Mouse (Mus musculus): ENCODE data around the gene Hist1h2bg. TPM values are rescaled to one million over a fixed set of nuclear protein-coding genes. Genes with fewer than 3 reads are reported as not detected.
A peak's percentile ranks its signal among the peaks of the same experiment; 100 is the strongest.

Gene Hist1h2bg
- polyA plus RNA-seq, 1 experiment = 32.9 TPM

- TF ChIP-seq GATA1 (IDR thresholded peaks at IDR 0.05; ENCODE audit: low read length) = no peak
Observed at GRCm38 (mm10) chr13:23597957-23598356, 26.8 kb downstream of the Hist1h2bg start.

- TF ChIP-seq GATA1 (IDR thresholded peaks at IDR 0.05; ENCODE audit: low read length) = no peak
Observed at GRCm38 (mm10) chr13:23603182-23603699, 32.0 kb downstream of the Hist1h2bg start.

- no peak for TF ChIP-seq GATA1 (IDR thresholded peaks at IDR 0.05; ENCODE audit: low read length)
Observed at GRCm38 (mm10) chr13:23604452-23604851, 33.3 kb downstream of the Hist1h2bg start.

- TF ChIP-seq GATA1 (IDR thresholded peaks at IDR 0.05; ENCODE audit: low read length) = no peak
Observed at GRCm38 (mm10) chr13:23605052-23605451, 33.9 kb downstream of the Hist1h2bg start.

GRCm38 (mm10) chr13:23609209-23609608 is 38.0 kb downstream of the Hist1h2bg start:
- peak; percentile 24 for TF ChIP-seq GATA1 (IDR thresholded peaks at IDR 0.05; ENCODE audit: low read length)

- no peak for TF ChIP-seq GATA1 (IDR thresholded peaks at IDR 0.05; ENCODE audit: low read length)
Observed at GRCm38 (mm10) chr13:23609844-23610243, 38.6 kb downstream of the Hist1h2bg start.

- TF ChIP-seq GATA1 (IDR thresholded peaks at IDR 0.05; ENCODE audit: low read length) = no peak
Observed at GRCm38 (mm10) chr13:23610393-23610792, 39.2 kb downstream of the Hist1h2bg start.

GRCm38 (mm10) chr13:23611638-23612037 is 40.4 kb downstream of the Hist1h2bg start:
- no peak for TF ChIP-seq GATA1 (IDR thresholded peaks at IDR 0.05; ENCODE audit: low read length)

GRCm38 (mm10) chr13:23620056-23620732 is 49.0 kb downstream of the Hist1h2bg start:
- TF ChIP-seq GATA1 (IDR thresholded peaks at IDR 0.05; ENCODE audit: low read length) = no peak

GRCm38 (mm10) chr13:23620733-23621531 is 49.7 kb downstream of the Hist1h2bg start, which contains the start of gene Hist1h2be:
Hist1h2be (minus strand) TSS chr13:23621124.
- peak; percentile 76 for TF ChIP-seq GATA1 (IDR thresholded peaks at IDR 0.05; ENCODE audit: low read length)

Other genes starting within 250 kb of the Hist1h2bg start
- gene Zfp322a, start 202.2 kb upstream of the Hist1h2bg start, polyA plus RNA-seq (2012) = 0.73 and 0.85 TPM in 2 replicates
- 9.3 and 9.8 TPM in 2 replicates for gene Abt1, start 147.5 kb upstream of the Hist1h2bg start, polyA plus RNA-seq (2012)
- 2.4 and 4.2 TPM in 2 replicates for gene Btn1a1, start 105.5 kb upstream of the Hist1h2bg start, polyA plus RNA-seq (2012)
- not detected in 2 replicates for gene Btn2a2, start 82.5 kb upstream of the Hist1h2bg start, polyA plus RNA-seq (2012)
- 18.1 and 20.2 TPM in 2 replicates for gene Hist1h4h, start 40.3 kb upstream of the Hist1h2bg start, polyA plus RNA-seq (2012)
- gene Hist1h2af, start 37.5 kb upstream of the Hist1h2bg start, polyA plus RNA-seq (2012) = 2,691 and 3,312 TPM in 2 replicates
- gene Hist1h3g, start 36.0 kb upstream of the Hist1h2bg start, polyA plus RNA-seq (2012) = 17.3 and 23.2 TPM in 2 replicates
- gene Hist1h2bh, start 28.0 kb upstream of the Hist1h2bg start, polyA plus RNA-seq (2012) = 1.7 and 2.5 TPM in 2 replicates
- 5.7 and 6.3 TPM in 2 replicates for gene Hist1h3f, start 27.3 kb upstream of the Hist1h2bg start, polyA plus RNA-seq (2012)
- 18.7 and 20.6 TPM in 2 replicates for gene Hist1h4f, start 19.7 kb upstream of the Hist1h2bg start, polyA plus RNA-seq (2012)
- gene Hist1h1d, start 18.1 kb upstream of the Hist1h2bg start, polyA plus RNA-seq (2012) = 0.81 and 0.89 TPM in 2 replicates
- 11.7 and 13.1 TPM in 2 replicates for gene Hist1h3e, start 9.0 kb upstream of the Hist1h2bg start, polyA plus RNA-seq (2012)
- gene Hist1h2ae, start 176 bp upstream of the Hist1h2bg start, polyA plus RNA-seq (2012) = 18.2 and 26.0 TPM in 2 replicates
- gene Hist1h2bf, start 2.8 kb downstream of the Hist1h2bg start, polyA plus RNA-seq (2012) = 8.5 and 12.9 TPM in 2 replicates
- gene Hist1h2ad, start 3.0 kb downstream of the Hist1h2bg start, polyA plus RNA-seq (2012) = 1.8 and 6.5 TPM in 2 replicates
- 3.8 and 4.0 TPM in 2 replicates for gene Hist1h3d, start 4.4 kb downstream of the Hist1h2bg start, polyA plus RNA-seq (2012)
- gene Hist1h4d, start 10.2 kb downstream of the Hist1h2bg start, polyA plus RNA-seq (2012) = 22.9 and 29.6 TPM in 2 replicates
- 0.92 and 1.2 TPM in 2 replicates for gene Hist1h2be, start 49.7 kb downstream of the Hist1h2bg start, polyA plus RNA-seq (2012)
- 5.9 and 7.2 TPM in 2 replicates for gene Hist1h1e, start 51.2 kb downstream of the Hist1h2bg start, polyA plus RNA-seq (2012)
- 1.0 and 2.0 TPM in 2 replicates for gene Hist1h2ac, start 112.6 kb downstream of the Hist1h2bg start, polyA plus RNA-seq (2012)
- 16.7 and 25.9 TPM in 2 replicates for gene Hist1h2bc, start 112.8 kb downstream of the Hist1h2bg start, polyA plus RNA-seq (2012)
- gene Hist1h1t, start 124.4 kb downstream of the Hist1h2bg start, polyA plus RNA-seq (2012) = not detected in 2 replicates
- 4.1 and 4.5 TPM in 2 replicates for gene Hist1h4c, start 127.1 kb downstream of the Hist1h2bg start, polyA plus RNA-seq (2012)
- not detected in 2 replicates for gene Hfe, start 139.5 kb downstream of the Hist1h2bg start, polyA plus RNA-seq (2012)
- gene Hist1h1c, start 167.4 kb downstream of the Hist1h2bg start, polyA plus RNA-seq (2012) = 32.4 and 36.9 TPM in 2 replicates
- gene Hist1h3c, start 174.2 kb downstream of the Hist1h2bg start, polyA plus RNA-seq (2012) = 12.2 and 13.4 TPM in 2 replicates
- gene Hist1h2bb, start 175.3 kb downstream of the Hist1h2bg start, polyA plus RNA-seq (2012) = 6.6 and 10.7 TPM in 2 replicates
- 30.3 and 45.7 TPM in 2 replicates for gene Hist1h2ab, start 179.7 kb downstream of the Hist1h2bg start, polyA plus RNA-seq (2012)
- gene Hist1h3b, start 180.9 kb downstream of the Hist1h2bg start, polyA plus RNA-seq (2012) = 11.4 and 12.4 TPM in 2 replicates
- gene Hist1h4b, start 185.6 kb downstream of the Hist1h2bg start, polyA plus RNA-seq (2012) = 9.0 and 10.6 TPM in 2 replicates
- 31.9 and 40.7 TPM in 2 replicates for gene Hist1h4a, start 189.8 kb downstream of the Hist1h2bg start, polyA plus RNA-seq (2012)
- gene Hist1h3a, start 191.0 kb downstream of the Hist1h2bg start, polyA plus RNA-seq (2012) = 3.9 and 6.7 TPM in 2 replicates
- 0.33 and 1.8 TPM in 2 replicates for gene Hist1h1a, start 192.3 kb downstream of the Hist1h2bg start, polyA plus RNA-seq (2012)
- not detected in 2 replicates for gene Trim38, start 198.5 kb downstream of the Hist1h2bg start, polyA plus RNA-seq (2012)
- not detected in 2 replicates for gene Slc17a2, start 235.6 kb downstream of the Hist1h2bg start, polyA plus RNA-seq (2012)